Mouse (Mus musculus): Measurements from ENCODE around the gene Lrch1. TPM values are rescaled to one million over a fixed set of nuclear protein-coding genes. Genes with fewer than 3 reads are reported as not detected.

Lrch1 gene
- 10 to 100 TPM; 13.7 to 16.2 TPM for total RNA-seq (2021)
- long read RNA-seq, experiment 1, partial matches to known transcripts = 2 of 11 reads
- long read RNA-seq, experiment 1, other reads (novel, unspliced or antisense) = 6 of 11 reads
- long read RNA-seq, experiment 2, partial matches to known transcripts = 2 of 8 reads
- long read RNA-seq, experiment 2, other reads (novel, unspliced or antisense) = 4 of 8 reads

GRCm38 (mm10) chr14:74947376-74948013 is at the start of gene Lrch1:
Lrch1 (minus strand) TSS chr14:74947876.
- peak; percentile 89 for DNase-seq

- no peak for DNase-seq
Observed at GRCm38 (mm10) chr14:74997041-74997440, 49.4 kb upstream of the Lrch1 start.

- no peak for DNase-seq
Observed at GRCm38 (mm10) chr14:74996556-74996955, 48.9 kb upstream of the Lrch1 start.

GRCm38 (mm10) chr14:74990504-74990903 is 42.8 kb upstream of the Lrch1 start:
- DNase-seq = peak; percentile 19

GRCm38 (mm10) chr14:74989909-74990308 is 42.2 kb upstream of the Lrch1 start:
- DNase-seq = no peak

GRCm38 (mm10) chr14:74989322-74989721 is 41.6 kb upstream of the Lrch1 start:
- DNase-seq = no peak

GRCm38 (mm10) chr14:74986527-74986926 is 38.9 kb upstream of the Lrch1 start:
- no peak for DNase-seq

- DNase-seq = no peak
Observed at GRCm38 (mm10) chr14:74985658-74986057, 38.0 kb upstream of the Lrch1 start.

- no peak for DNase-seq
Observed at GRCm38 (mm10) chr14:74984817-74985391, 37.2 kb upstream of the Lrch1 start.

GRCm38 (mm10) chr14:74983079-74983478 is 35.4 kb upstream of the Lrch1 start:
- DNase-seq = no peak

GRCm38 (mm10) chr14:74981016-74981415 is 33.3 kb upstream of the Lrch1 start:
- no peak for DNase-seq

GRCm38 (mm10) chr14:74976972-74977371 is 29.3 kb upstream of the Lrch1 start:
- DNase-seq = no peak

GRCm38 (mm10) chr14:74974136-74974651 is 26.5 kb upstream of the Lrch1 start:
- DNase-seq = peak; percentile 18

GRCm38 (mm10) chr14:74972687-74973086 is 25.0 kb upstream of the Lrch1 start:
- no peak for DNase-seq

- DNase-seq = no peak
Observed at GRCm38 (mm10) chr14:74972216-74972615, 24.5 kb upstream of the Lrch1 start.

GRCm38 (mm10) chr14:74963402-74963764 is 15.7 kb upstream of the Lrch1 start:
- DNase-seq = no peak

- no peak for DNase-seq
Observed at GRCm38 (mm10) chr14:74962713-74963401, 15.2 kb upstream of the Lrch1 start.

GRCm38 (mm10) chr14:74960568-74960967 is 12.9 kb upstream of the Lrch1 start:
- DNase-seq = no peak

GRCm38 (mm10) chr14:74956702-74957101 is 9.0 kb upstream of the Lrch1 start:
- DNase-seq = no peak

GRCm38 (mm10) chr14:74956234-74956633 is 8.6 kb upstream of the Lrch1 start:
- DNase-seq = no peak

- peak; percentile 75 for DNase-seq
Observed at GRCm38 (mm10) chr14:74948426-74949240, 957 bp upstream of the Lrch1 start.

GRCm38 (mm10) chr14:74948014-74948396 is 329 bp upstream of the Lrch1 start:
- no peak for DNase-seq

All from adrenal gland, postnatal 10 days (tissue).